Mouse (Mus musculus) splenic B cell, adult 2 months (primary cell): ENCODE results near the gene Aff3.

Source experiments
- DNase-seq: peaks from one replicate; pipeline ENCODE4 v3.0.0-alpha.2; 2011; ENCODE audit warnings: low read depth, low spot score
- H3K27me3 ChIP-seq: 2 replicates; pipeline ENCODE4 v1.6.1; 2012; ENCODE audit warnings: mild to moderate bottlenecking, low read length, moderate library complexity, mixed read lengths; ENCODE audit not compliant: control insufficient read depth, poor library complexity, insufficient read depth, severe bottlenecking
- H3K36me3 ChIP-seq: 2 replicates; pipeline ENCODE4 v1.6.1; 2012; ENCODE audit warnings: mild to moderate bottlenecking, low read length, moderate library complexity, mixed read lengths; ENCODE audit not compliant: control insufficient read depth, poor library complexity, insufficient read depth, severe bottlenecking

Gene Aff3

GRCm38 (mm10) chr1:38418181-38419032, 246.3 kb downstream of the Aff3 start:
- H3K27me3 ChIP-seq, result no peaks in the 10 kb centered on the region
- no peak for DNase-seq

GRCm38 (mm10) chr1:38417196-38417595, 247.6 kb downstream of the Aff3 start:
- Histone ChIP-seq H3K27me3 (no peaks in the 10 kb centered on the region), H3K36me3 (no peaks in the 10 kb centered on the region)
- DNase-seq, result no peak

More at GRCm38 (mm10) chr1:38418181-38419032, 246.3 kb downstream of the Aff3 start:
- no peaks in the 10 kb centered on the region for H3K36me3 ChIP-seq

GRCm38 (mm10) chr1:38415511-38415910, 249.2 kb downstream of the Aff3 start:
- no peak for DNase-seq
- no peaks in the 10 kb centered on the region for H3K36me3 ChIP-seq
- H3K27me3 ChIP-seq, result no peaks in the 10 kb centered on the region

- Histone ChIP-seq H3K27me3 (no peaks in the 10 kb centered on the region), H3K36me3 (no peaks in the 10 kb centered on the region)
- no peak for DNase-seq
These were observed 253.6 kb downstream of the Aff3 start for GRCm38 (mm10) chr1:38411106-38411505.

- no peak for DNase-seq
- Histone ChIP-seq H3K27me3 (no peaks in the 10 kb centered on the region), H3K36me3 (no peaks in the 10 kb centered on the region)
These were observed 254.3 kb downstream of the Aff3 start for GRCm38 (mm10) chr1:38410457-38410856.

- peak; percentile 18 for DNase-seq
- no peaks in the 10 kb centered on the region for H3K27me3 ChIP-seq
- H3K36me3 ChIP-seq, result no peaks in the 10 kb centered on the region
These were observed 256.5 kb downstream of the Aff3 start for GRCm38 (mm10) chr1:38408241-38408640.

- H3K27me3 ChIP-seq, result no peaks in the 10 kb centered on the region
- no peak for DNase-seq
- H3K36me3 ChIP-seq, result no peaks in the 10 kb centered on the region
These were observed 261.0 kb downstream of the Aff3 start for GRCm38 (mm10) chr1:38403781-38404180.

- no peak for DNase-seq
- no peaks in the 10 kb centered on the region for H3K36me3 ChIP-seq
- no peaks in the 10 kb centered on the region for H3K27me3 ChIP-seq
These were observed 262.9 kb downstream of the Aff3 start for GRCm38 (mm10) chr1:38401856-38402255.

GRCm38 (mm10) chr1:38399269-38399668, 265.5 kb downstream of the Aff3 start:
- no peak for DNase-seq
- Histone ChIP-seq H3K36me3 (peaks cover 2% of the 10 kb centered on the region; the same call in 1 of the 2 replicates), H3K27me3 (no peaks in the 10 kb centered on the region)

- H3K27me3 ChIP-seq, result no peaks in the 10 kb centered on the region
- H3K36me3 ChIP-seq, result peaks cover 2% of the 10 kb centered on the region; the same call in 1 of the 2 replicates
- no peak for DNase-seq
These were observed 266.2 kb downstream of the Aff3 start for GRCm38 (mm10) chr1:38398566-38398965.

GRCm38 (mm10) chr1:38395194-38395681, 269.5 kb downstream of the Aff3 start:
- DNase-seq, result no peak
- Histone ChIP-seq H3K36me3 (peaks cover 2% of the 10 kb centered on the region; the same call in 1 of the 2 replicates), H3K27me3 (no peaks in the 10 kb centered on the region)

GRCm38 (mm10) chr1:38394493-38394892, 270.3 kb downstream of the Aff3 start:
- H3K27me3 ChIP-seq, result no peaks in the 10 kb centered on the region
- H3K36me3 ChIP-seq, result peaks cover 2% of the 10 kb centered on the region; the same call in 1 of the 2 replicates
- no peak for DNase-seq

- no peaks in the 10 kb centered on the region for H3K27me3 ChIP-seq
- DNase-seq, result no peak
- peaks cover 2% of the 10 kb centered on the region; the same call in 1 of the 2 replicates for H3K36me3 ChIP-seq
These were observed 271.2 kb downstream of the Aff3 start for GRCm38 (mm10) chr1:38393516-38393915.

- Histone ChIP-seq H3K27me3 (no peaks in the 10 kb centered on the region), H3K36me3 (peaks cover 2% of the 10 kb centered on the region; the same call in 1 of the 2 replicates)
- peak; percentile 69 for DNase-seq
These were observed 271.8 kb downstream of the Aff3 start for GRCm38 (mm10) chr1:38392928-38393327.

GRCm38 (mm10) chr1:38390886-38391249, 273.9 kb downstream of the Aff3 start:
- Histone ChIP-seq H3K36me3 (peaks cover 2% of the 10 kb centered on the region; the same call in 1 of the 2 replicates), H3K27me3 (no peaks in the 10 kb centered on the region)
- DNase-seq, result no peak
